Mouse (Mus musculus): ENCODE measurements around the gene St3gal3. TPM values are rescaled to one million over a fixed set of nuclear protein-coding genes. Genes with fewer than 3 reads are reported as not detected.

Gene St3gal3
- total RNA-seq, 2 experiments from 2014 or later: 4.6 to 4.7 TPM

Other genes with a start within 250 kb of the St3gal3 start
- gene Atp6v0b, start 247.6 kb downstream of the St3gal3 start, total RNA-seq (2015): 308 and 311 TPM in 2 replicates
- 105 and 150 TPM in 2 replicates for gene Atp6v0b, start 247.6 kb downstream of the St3gal3 start, total RNA-seq (2017)
- 9.5 and 13.0 TPM in 2 replicates for gene Dph2, start 242.9 kb downstream of the St3gal3 start, total RNA-seq (2015)
- 8.3 and 10.3 TPM in 2 replicates for gene Dph2, start 242.9 kb downstream of the St3gal3 start, total RNA-seq (2017)
- gene Ipo13, start 219.9 kb downstream of the St3gal3 start, total RNA-seq (2015): 19.1 and 19.5 TPM in 2 replicates
- gene Ipo13, start 219.9 kb downstream of the St3gal3 start, total RNA-seq (2017): 6.2 and 10.6 TPM in 2 replicates
- not detected in 2 replicates for gene Artn, start 205.2 kb downstream of the St3gal3 start, total RNA-seq (2015)
- gene Artn, start 205.2 kb downstream of the St3gal3 start, total RNA-seq (2017): not detected in 2 replicates
- gene Kdm4a, start 45.1 kb upstream of the St3gal3 start, total RNA-seq (2015): 9.1 and 9.6 TPM in 2 replicates
- gene Kdm4a, start 45.1 kb upstream of the St3gal3 start, total RNA-seq (2017): 20.2 and 27.5 TPM in 2 replicates
- gene Ptprf, start 156.5 kb upstream of the St3gal3 start, total RNA-seq (2015): 0.07 TPM in 1 of 2 replicates, not detected in the other
- gene Ptprf, start 156.5 kb upstream of the St3gal3 start, total RNA-seq (2017): 0.24 TPM in 1 of 2 replicates, not detected in the other

Measured in megakaryocyte progenitor cell, adult 5-6 weeks (primary cell).